Mouse (Mus musculus) liver, embryonic 15.5 days (tissue): Measurements from ENCODE around the gene Mrpl50. TPM values are rescaled to one million over a fixed set of nuclear protein-coding genes. Genes with fewer than 3 reads are reported as not detected.
"Not testable (repeated sequence)": the region's sequence is repeated elsewhere in the genome, so short reads cannot be mapped to it uniquely, and the experiment has no call there.

Experiments used
- ATAC-seq: fragments of 200-750 bp; cut with Nextera tagmentation; 2 replicates; pipeline ENCODE4 v1.8.0; 2017; ENCODE audit warnings: moderate number of reproducible peaks, mild to moderate bottlenecking, moderate library complexity; ENCODE audit not compliant: insufficient read depth
- H3K27ac ChIP-seq: fragments of 300-500 bp; sonication (generic); replicated peaks from 2 replicates; pipeline ENCODE4 v1.5.1; 2015; ENCODE audit warnings: mild to moderate bottlenecking, inconsistent platforms
- H3K27me3 ChIP-seq: fragments of 300-500 bp; sonication (generic); 2 replicates; pipeline ENCODE4 v1.6.1; 2015; ENCODE audit warnings: mild to moderate bottlenecking, inconsistent platforms
- H3K36me3 ChIP-seq: fragments of 300-500 bp; sonication (generic); replicated peaks from 2 replicates; pipeline ENCODE4 v1.6.1; 2015; ENCODE audit warnings: moderate library complexity, mild to moderate bottlenecking, inconsistent platforms
- H3K4me1 ChIP-seq: fragments of 300-500 bp; sonication (generic); replicated peaks from 2 replicates; pipeline ENCODE4 v1.6.1; 2015; ENCODE audit warnings: inconsistent platforms
- H3K4me2 ChIP-seq: fragments of 300-500 bp; sonication (generic); 2 replicates; pipeline ENCODE4 v1.6.1; 2015; ENCODE audit warnings: moderate library complexity, mild to moderate bottlenecking, inconsistent platforms
- H3K4me3 ChIP-seq: fragments of 300-500 bp; sonication (generic); replicated peaks from 2 replicates; pipeline ENCODE4 v1.5.1; 2015; ENCODE audit warnings: mild to moderate bottlenecking, inconsistent platforms
- H3K9ac ChIP-seq: fragments of 300-500 bp; sonication (generic); 2 replicates; pipeline ENCODE4 v1.6.1; 2015; ENCODE audit warnings: moderate library complexity, mild to moderate bottlenecking, inconsistent platforms
- H3K9me3 ChIP-seq: fragments of 300-500 bp; sonication (generic); replicated peaks from 2 replicates; pipeline ENCODE4 v1.6.1; 2016; ENCODE audit warnings: inconsistent platforms
- WGBS: fragments of 180-500 bp; shearing (Covaris S2); methylation state at CpG from one replicate; pipeline ENCODE4 v1.1.7; 2015; ENCODE audit warnings: mixed read lengths; ENCODE audit not compliant: insufficient replicate concordance; 5-methylcytosine and 5-hydroxymethylcytosine counted together
- polyA plus RNA-seq: library from polyadenylated mRNA; unstranded; fragments of >200 nt; fragmentation: Nextera tagmentation; extraction: Ambion mirVana; gene quantifications from 2 replicates; pipeline ENCODE4 v1.2.1, GENCODE M21; 2015

Mrpl50 gene
- polyA plus RNA-seq, 1 experiment from 2014 or later, result 51.5 TPM

DNA sequence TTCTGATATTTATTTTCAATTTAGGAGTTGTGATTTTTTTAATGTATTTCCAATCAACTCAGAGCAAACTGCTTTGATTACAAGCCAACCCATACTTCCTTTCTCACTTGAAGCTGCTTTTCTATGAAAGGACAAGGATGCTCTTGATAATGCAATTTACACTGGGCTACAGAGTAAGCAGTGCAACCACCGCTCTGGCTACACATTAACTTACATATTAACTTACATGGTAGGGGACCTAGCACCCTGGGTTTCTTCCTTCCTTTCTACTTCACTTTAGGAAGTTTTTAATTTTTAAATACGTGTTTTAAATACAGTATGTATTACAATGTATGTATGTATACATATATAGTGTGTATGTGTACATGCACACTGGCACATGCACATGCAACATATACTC is 11.7 kb downstream of the Mrpl50 start:
- 76% methylated on average over 2 of the region's 2 CpGs for WGBS

DNA sequence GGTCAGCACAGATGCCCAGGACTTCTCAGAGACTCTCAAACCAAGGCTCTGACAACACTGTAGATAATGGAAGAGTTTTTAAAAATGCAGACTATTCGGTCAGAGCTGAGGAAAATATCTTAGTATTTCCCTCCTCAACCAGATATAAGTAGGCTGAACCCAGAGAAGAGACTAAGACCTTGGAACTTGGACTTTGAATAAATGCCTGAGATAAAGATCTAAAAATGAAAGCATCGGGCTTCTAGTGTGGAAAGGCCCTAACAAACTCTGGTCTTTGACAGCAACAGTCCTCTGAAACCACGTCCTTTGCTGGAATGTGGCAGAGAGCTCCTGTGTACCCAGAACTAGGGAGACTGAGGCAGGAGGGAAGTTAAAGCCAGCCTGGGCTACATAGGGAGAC is 14.5 kb downstream of the Mrpl50 start, which contains the start of gene Baat:
Gene Baat, minus strand, starts transcription at position 172 of the 400 bp plus-strand sequence.
- whole genome bisulfite sequencing, result 41% methylated on average over 3 of the region's 3 CpGs
- Histone ChIP-seq H3K36me3 (no peaks in the 10 kb centered on the region), H3K4me1 (peaks cover 14% of the 10 kb centered on the region), H3K27ac (no peak within 1 kb of the TSS; the same call in 1 of the 2 replicates), H3K4me2 (no peak within 1 kb of the TSS), H3K27me3 (no peaks in the 10 kb centered on the region), H3K9me3 (no peaks in the 10 kb centered on the region), H3K9ac (no peak within 1 kb of the TSS), H3K4me3 (no peak within 1 kb of the TSS)
- no peak for ATAC-seq

More for the DNA sequence above, 11.7 kb downstream of the Mrpl50 start:
- no peak overlapping the region for H3K4me3 ChIP-seq
- no peak for ATAC-seq
- H3K27ac ChIP-seq, result no peak overlapping the region
- H3K4me2 ChIP-seq, result no peak overlapping the region
- H3K9me3 ChIP-seq, result no peaks in the 10 kb centered on the region
- no peak overlapping the region for H3K9ac ChIP-seq
- peaks cover 11% of the 10 kb centered on the region for H3K4me1 ChIP-seq
- H3K27me3 ChIP-seq, result no peaks in the 10 kb centered on the region
- H3K36me3 ChIP-seq, result peaks cover 23% of the 10 kb centered on the region

DNA sequence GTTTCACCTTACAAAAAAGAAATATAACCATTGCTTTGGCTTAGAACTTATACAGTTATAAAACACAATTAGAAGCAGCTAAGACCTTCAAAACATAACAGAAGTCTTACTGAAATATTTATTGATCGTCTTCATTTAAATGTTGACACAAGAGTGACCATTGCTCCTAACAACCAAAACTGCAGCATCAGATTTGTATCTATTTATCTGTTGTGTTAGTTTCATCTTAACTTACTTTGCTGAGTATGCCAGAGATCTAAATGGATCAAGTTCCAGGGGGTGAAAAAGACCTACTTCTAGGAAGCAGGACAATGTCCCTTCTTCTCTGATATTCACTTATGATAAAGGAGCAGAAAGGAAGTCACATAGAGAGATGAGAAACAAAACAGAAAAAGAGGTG is 17.3 kb downstream of the Mrpl50 start:
- Histone ChIP-seq H3K4me1 (peaks cover 10% of the 10 kb centered on the region; the same call in 1 of the 2 replicates), H3K27ac (no peak overlapping the region), H3K4me3 (no peak overlapping the region), H3K9ac (no peak overlapping the region), H3K36me3 (no peaks in the 10 kb centered on the region), H3K27me3 (no peaks in the 10 kb centered on the region), H3K4me2 (no peak overlapping the region), H3K9me3 (no peaks in the 10 kb centered on the region)
- WGBS, result 56% methylated on average over 1 of the region's 1 CpGs
- ATAC-seq, result no peak

DNA sequence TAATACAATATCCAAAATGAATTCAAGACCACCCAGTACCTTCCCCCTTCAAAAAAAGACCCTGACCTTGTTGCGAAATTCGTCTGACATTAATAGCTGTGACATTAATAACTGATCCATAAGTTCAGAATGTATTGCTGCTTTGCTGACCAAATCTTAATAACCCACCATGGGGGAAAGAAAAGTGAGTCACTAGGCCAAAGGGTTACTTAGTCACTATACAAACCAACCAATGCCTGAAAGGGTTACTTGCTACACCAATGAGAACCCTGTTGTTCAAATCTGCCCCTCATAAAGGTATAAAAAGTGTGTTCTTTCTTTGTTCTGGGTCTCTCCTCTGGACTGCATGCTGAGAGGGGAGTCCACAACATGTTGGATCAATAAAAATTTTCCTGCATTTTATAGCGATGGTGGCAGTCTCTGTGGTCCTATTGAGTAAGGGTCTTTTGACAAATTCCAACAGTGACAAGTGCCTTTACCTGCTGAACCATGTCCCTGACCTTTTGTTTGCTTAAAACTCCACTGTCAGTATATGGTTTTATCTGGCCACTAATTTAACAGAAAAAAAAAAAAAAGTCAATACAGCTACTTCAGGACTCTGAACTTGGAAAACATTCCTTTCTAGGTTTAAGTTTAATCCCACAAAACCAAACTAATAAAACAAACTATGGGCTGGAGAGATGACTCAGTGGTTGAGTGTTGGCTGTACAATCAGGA is 34.8 kb downstream of the Mrpl50 start:
- ATAC-seq, result peak; percentile 49
- H3K4me3 ChIP-seq, H3K9me3 ChIP-seq, H3K9ac ChIP-seq, H3K27me3 ChIP-seq, H3K36me3 ChIP-seq, H3K4me2 ChIP-seq, H3K4me1 ChIP-seq: not testable (repeated sequence)
- WGBS, result 42% methylated on average over 3 of the region's 3 CpGs
- peak overlapping the region; percentile 45; the same call in 1 of the 2 replicates for H3K27ac ChIP-seq

DNA sequence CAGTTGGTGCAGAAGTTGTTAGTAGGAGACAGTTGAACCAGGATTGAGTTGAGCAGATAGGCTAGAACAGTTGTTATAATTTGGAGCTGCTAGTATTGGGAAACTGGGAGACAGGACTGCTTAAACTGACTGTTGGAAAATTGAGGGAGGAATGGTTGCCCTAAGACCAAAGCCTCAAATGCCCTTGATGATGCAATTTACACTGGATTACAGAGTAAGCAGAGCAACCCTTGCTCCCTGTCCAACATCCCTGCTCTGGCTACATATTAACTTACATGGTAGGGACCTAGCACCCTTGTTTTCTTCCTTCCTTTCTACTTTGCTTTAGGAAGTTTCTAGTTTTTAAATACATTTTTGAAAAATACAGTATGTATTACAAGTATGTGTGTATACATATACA is 35.5 kb downstream of the Mrpl50 start:
- no peaks in the 10 kb centered on the region for H3K36me3 ChIP-seq
- peak overlapping the region; percentile 58 for H3K27ac ChIP-seq
- no peaks in the 10 kb centered on the region for H3K9me3 ChIP-seq
- no peak overlapping the region for H3K9ac ChIP-seq
- no peaks in the 10 kb centered on the region for H3K27me3 ChIP-seq
- H3K4me3 ChIP-seq, result no peak overlapping the region
- no peak overlapping the region for H3K4me2 ChIP-seq
- peaks cover 13% of the 10 kb centered on the region for H3K4me1 ChIP-seq
- peak; percentile 82 for ATAC-seq

DNA sequence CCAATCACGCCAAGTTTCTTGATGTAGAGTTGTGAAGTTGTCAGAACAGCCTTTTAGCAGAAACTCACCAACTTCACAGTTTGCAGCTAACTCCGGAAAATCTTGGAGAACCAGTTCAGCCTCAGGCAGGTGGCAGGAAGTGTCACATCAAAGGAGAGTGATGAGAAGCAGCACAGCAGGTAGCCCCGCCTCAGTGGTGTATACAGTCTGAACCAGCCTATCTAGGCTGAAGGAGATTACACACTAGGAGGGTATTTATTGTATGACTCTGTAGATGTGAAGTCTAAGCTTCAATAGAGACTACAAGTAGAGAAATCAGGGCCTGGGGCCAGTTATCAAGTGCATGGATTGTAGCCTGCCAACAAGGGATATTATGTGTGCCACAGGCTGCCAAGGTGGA is 40.0 kb downstream of the Mrpl50 start:
- no peak overlapping the region for H3K9ac ChIP-seq
- peak overlapping the region; percentile 51; the same call in 1 of the 2 replicates for H3K27ac ChIP-seq
- no peaks in the 10 kb centered on the region for H3K27me3 ChIP-seq
- peaks cover 44% of the 10 kb centered on the region for H3K4me1 ChIP-seq
- no peaks in the 10 kb centered on the region for H3K36me3 ChIP-seq
- ATAC-seq, result no peak
- 58% methylated on average over 3 of the region's 3 CpGs for WGBS
- no peak overlapping the region for H3K4me2 ChIP-seq
- H3K4me3 ChIP-seq, result 0 out of 2 replicates have a peak overlapping the region, but pooled peaks have one; percentile 6
- no peaks in the 10 kb centered on the region for H3K9me3 ChIP-seq

DNA sequence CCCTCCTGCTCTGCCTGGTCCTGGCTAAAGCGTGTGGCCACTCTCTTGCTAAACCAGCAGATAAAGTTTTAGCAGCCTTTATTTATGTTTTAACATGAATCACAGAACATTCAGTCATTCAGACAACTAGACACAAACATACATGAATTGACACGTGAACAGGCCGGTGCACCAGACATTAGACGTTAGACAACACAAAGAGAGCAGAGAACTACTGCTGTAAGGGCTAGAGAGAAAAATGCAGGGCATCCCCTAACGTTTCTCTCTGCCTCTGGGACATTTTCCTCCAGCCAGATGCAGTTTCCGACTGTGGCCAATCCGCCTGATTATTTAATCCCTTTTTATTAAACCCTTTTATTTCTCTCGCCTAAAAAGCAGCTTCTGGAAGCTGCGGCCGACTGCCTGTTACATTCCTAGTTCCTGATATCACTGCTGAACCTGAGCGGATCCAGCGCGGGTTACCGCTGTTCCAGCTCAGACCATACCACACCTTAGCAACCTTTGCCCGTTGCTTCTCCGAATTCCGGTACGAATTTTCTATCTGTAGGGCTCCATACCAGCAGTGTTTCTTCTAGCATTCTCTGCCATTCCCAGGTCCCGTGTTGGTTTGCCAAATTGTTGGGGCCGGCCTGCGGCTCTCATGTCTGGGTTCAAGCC is 40.7 kb downstream of the Mrpl50 start:
- H3K9ac ChIP-seq, result 0 out of 2 replicates have a peak overlapping the region, but pooled peaks have one; percentile 6
- H3K4me3 ChIP-seq, result peak overlapping the region; percentile 6; the same call in 1 of the 2 replicates
- 0 out of 2 replicates have a peak overlapping the region, but pooled peaks have one; percentile 51 for H3K27ac ChIP-seq
- ATAC-seq, result no peak
- no peaks in the 10 kb centered on the region for H3K36me3 ChIP-seq
- H3K27me3 ChIP-seq, result no peaks in the 10 kb centered on the region
- WGBS, result 39% methylated on average over 21 of the region's 21 CpGs
- H3K9me3 ChIP-seq, result no peaks in the 10 kb centered on the region
- H3K4me2 ChIP-seq, result peak overlapping the region; percentile 34; the same call in 1 of the 2 replicates
- peaks cover 51% of the 10 kb centered on the region for H3K4me1 ChIP-seq

DNA sequence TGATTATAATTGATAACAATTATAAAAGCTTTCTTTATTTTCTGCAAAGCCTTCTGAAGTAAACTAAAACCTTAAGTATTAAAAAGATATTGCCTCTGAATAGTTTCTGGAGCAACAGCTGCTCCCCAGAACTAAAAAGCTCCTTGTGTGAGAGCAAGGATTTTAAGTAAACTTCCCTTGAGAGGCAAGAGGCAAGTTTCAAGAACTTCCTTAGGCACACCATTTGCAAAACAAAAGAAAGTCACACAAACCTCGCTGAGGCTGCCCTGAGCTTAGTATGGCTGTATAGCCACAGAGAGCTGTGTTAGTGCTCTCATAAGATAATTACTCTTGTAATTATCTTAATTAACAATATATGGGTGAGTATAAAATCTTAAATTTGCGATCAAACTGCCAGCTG is 41.9 kb downstream of the Mrpl50 start:
- not testable (repeated sequence) for H3K36me3 ChIP-seq, H3K9me3 ChIP-seq, H3K27me3 ChIP-seq, H3K9ac ChIP-seq, ATAC-seq, H3K4me3 ChIP-seq
- 15% methylated on average over 2 of the region's 2 CpGs for WGBS
- Histone ChIP-seq H3K4me1 (peaks cover 63% of the 10 kb centered on the region), H3K27ac (peak overlapping the region; percentile 63; the same call in 1 of the 2 replicates), H3K4me2 (peak overlapping the region; percentile 72)

DNA sequence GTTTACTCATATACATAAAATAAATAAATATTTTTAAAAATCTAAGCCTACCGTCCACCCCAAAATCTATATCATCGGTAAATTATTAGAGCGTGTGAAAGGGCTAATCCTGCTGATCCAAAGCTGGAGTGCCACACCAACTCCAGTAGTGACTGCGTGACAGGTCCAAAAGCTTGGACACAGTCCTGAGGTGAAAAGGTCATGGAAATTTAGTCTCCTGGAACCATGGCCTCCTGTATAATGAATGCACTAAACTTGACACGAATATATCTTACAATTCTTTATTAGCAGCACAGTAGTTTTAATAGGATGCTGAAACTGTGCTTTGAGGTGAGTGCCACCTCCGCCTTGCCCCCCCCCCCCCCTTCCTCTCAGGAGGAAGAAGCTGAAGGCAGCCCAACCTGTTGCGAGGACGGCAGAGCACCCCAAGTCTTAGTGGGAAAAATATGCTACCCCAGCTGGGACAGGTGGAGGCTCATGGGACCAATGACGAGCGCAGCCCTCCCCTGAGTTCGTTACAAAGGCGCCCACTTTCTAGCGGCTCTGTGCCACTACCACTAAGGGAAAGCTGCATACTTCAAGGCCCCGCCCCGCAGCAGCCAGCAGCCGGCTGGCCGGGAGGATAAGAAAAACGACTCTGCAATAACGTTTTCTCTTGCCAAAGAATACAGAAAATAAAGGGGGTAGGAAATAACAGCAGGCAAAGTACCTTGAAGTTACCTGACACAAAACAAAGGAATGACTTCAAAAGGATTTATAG is 42.6 kb downstream of the Mrpl50 start:
- Histone ChIP-seq H3K4me2 (peak overlapping the region; percentile 72), H3K27ac (peak overlapping the region; percentile 77), H3K27me3 (no peaks in the 10 kb centered on the region), H3K9ac (peak overlapping the region; percentile 39; the same call in 1 of the 2 replicates), H3K4me1 (peaks cover 70% of the 10 kb centered on the region), H3K9me3 (no peaks in the 10 kb centered on the region), H3K36me3 (no peaks in the 10 kb centered on the region), H3K4me3 (peak overlapping the region; percentile 46)
- 16% methylated on average over 19 of the region's 19 CpGs for WGBS
- ATAC-seq, result peak; percentile 71

DNA sequence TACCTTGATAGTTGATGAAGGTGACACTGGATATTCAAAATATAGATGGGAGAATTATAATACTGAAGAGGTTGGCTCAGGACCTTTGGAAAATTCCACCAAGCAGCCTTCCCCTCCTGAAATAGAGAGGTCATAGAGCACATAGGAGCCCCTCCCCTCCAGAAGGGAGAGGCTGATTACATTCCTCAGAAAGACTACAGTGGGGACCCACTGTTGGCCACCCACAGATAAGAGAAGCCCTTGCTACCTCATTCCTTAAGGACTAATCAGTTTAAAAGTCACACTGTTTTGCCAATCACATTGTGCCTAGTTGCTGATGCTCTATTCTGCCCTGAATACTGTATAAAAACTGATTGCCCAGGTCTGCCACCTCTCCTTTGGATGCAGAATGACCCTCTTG is 46.3 kb downstream of the Mrpl50 start:
- Histone ChIP-seq H3K27ac (peak overlapping the region; percentile 71), H3K9me3 (no peaks in the 10 kb centered on the region), H3K27me3 (no peaks in the 10 kb centered on the region), H3K9ac (no peak overlapping the region), H3K4me1 (peaks cover 60% of the 10 kb centered on the region), H3K4me3 (no peak overlapping the region), H3K4me2 (peak overlapping the region; percentile 42), H3K36me3 (no peaks in the 10 kb centered on the region)
- ATAC-seq, result peak; percentile 87
